Mouse (Mus musculus): ENCODE results near the gene Slco2a1. TPM values are rescaled to one million over a fixed set of nuclear protein-coding genes. Genes with fewer than 3 reads are reported as not detected.

Gene Slco2a1
- total and polyA plus RNA-seq, 3 experiments: 3.6 to 4.8 (median 4.7) TPM

GRCm38 (mm10) chr9:103109911-103110310 is 121.4 kb downstream of the Slco2a1 start:
- intact Hi-C loops (cut with DNase I): no loop called here
- DNase-seq: no peak
- Histone ChIP-seq H3K4me3 (no peak overlapping the region), H3K36me3 (ENCODE audit: control insufficient read depth, insufficient read depth, low read length) (no peaks in the 10 kb centered on the region), H3K4me1 (ENCODE audit: control insufficient read depth, insufficient read depth, low read length) (peaks cover 7% of the 10 kb centered on the region), H3K9ac (ENCODE audit: low read depth, low read length) (no peak overlapping the region), H3K27ac (no peak overlapping the region), H3K79me2 (replicated peaks; ENCODE audit: control insufficient read depth, insufficient read depth, low read length) (no peaks in the 10 kb centered on the region), H3K27me3 (ENCODE audit: control insufficient read depth, insufficient read depth, low read length) (no peaks in the 10 kb centered on the region; the same call in 1 of the 2 replicates)
- WGBS: 63% methylated on average over 2 of the region's 2 CpGs
- TF ChIP-seq POLR2A (IDR thresholded peaks at IDR 0.05; ENCODE audit: insufficient read depth, low read depth, low read length) (no peak), EP300 (IDR thresholded peaks at IDR 0.05; ENCODE audit: insufficient read depth, low read depth, low read length) (no peak), CTCF (IDR thresholded peaks at IDR 0.05) (no peak)

DNA sequence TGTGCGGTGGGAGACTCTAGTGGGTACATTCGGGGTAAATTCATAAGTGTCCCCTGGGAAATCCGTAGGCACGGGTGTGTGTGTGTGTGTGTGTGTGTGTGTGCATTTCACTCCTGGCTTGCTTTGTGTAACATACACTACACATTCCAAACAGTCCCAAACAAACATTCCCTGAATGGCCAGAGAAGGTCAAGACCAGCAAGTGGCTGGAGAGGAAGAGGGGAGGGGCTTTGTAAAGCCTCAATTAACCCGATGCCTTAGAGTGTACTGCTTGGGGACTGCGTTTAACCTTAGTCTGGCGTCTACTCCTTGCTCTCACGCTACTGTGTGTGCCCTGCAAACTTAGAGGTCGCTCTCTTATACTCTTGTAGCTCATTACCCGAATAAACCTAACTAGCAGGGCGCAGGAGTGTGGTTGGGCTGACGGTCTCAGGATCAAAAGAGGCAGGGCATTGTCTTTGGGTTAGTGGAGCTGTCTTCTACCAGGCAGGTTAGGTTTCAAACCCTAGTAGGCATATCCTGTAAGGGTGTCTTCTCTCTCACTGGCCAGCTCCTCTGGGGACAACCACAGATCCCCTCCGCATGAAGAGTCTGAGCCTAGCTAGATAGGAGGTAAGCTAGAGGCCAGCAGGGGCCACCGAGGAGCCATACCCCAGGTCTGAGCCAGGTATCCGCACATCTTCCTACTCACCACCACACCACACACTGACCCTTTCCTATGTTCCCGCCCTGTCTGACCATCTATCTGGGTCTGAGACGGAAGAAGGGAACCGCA is 122.4 kb downstream of the Slco2a1 start:
- no peak for DNase-seq
- TF ChIP-seq CTCF (IDR thresholded peaks at IDR 0.05): no peak
- no peak for TF ChIP-seq POLR2A (IDR thresholded peaks at IDR 0.05; ENCODE audit: insufficient read depth, low read depth, low read length)
- TF ChIP-seq EP300 (IDR thresholded peaks at IDR 0.05; ENCODE audit: insufficient read depth, low read depth, low read length): no peak
- Histone ChIP-seq H3K79me2 (replicated peaks; ENCODE audit: control insufficient read depth, insufficient read depth, low read length) (no peaks in the 10 kb centered on the region), H3K36me3 (ENCODE audit: control insufficient read depth, insufficient read depth, low read length) (no peaks in the 10 kb centered on the region), H3K27ac (no peak overlapping the region), H3K4me1 (ENCODE audit: control insufficient read depth, insufficient read depth, low read length) (peaks cover 7% of the 10 kb centered on the region), H3K4me3 (peak overlapping the region; percentile 50; the same call in 1 of the 2 replicates), H3K27me3 (ENCODE audit: control insufficient read depth, insufficient read depth, low read length) (no peaks in the 10 kb centered on the region; the same call in 1 of the 2 replicates), H3K9ac (ENCODE audit: low read depth, low read length) (peak overlapping the region; percentile 95)
- intact Hi-C loops (cut with DNase I): no loop called here
- WGBS: 22% methylated on average over 18 of the region's 18 CpGs

- peak; percentile 50 to 65 for DNase-seq
- under 1% methylated on average over 72 of the region's 81 CpGs for WGBS
Measured at GRCm38 (mm10) chr9:103111621-103112470, 123.3 kb downstream of the Slco2a1 start, which contains the start of gene Rab6b. Gene Rab6b (plus strand): TSS chr9:103111787.

GRCm38 (mm10) chr9:103112471-103113271 is 124.2 kb downstream of the Slco2a1 start:
- no peaks in the 10 kb centered on the region for H3K79me2 ChIP-seq (replicated peaks; ENCODE audit: control insufficient read depth, insufficient read depth, low read length)
- 8% methylated on average over 34 of the region's 35 CpGs for WGBS
- intact Hi-C loops (cut with DNase I): no loop called here
- peaks cover 7% of the 10 kb centered on the region for H3K4me1 ChIP-seq (ENCODE audit: control insufficient read depth, insufficient read depth, low read length)
- H3K9ac ChIP-seq (ENCODE audit: low read depth, low read length): peak overlapping the region; percentile 95
- H3K36me3 ChIP-seq (ENCODE audit: control insufficient read depth, insufficient read depth, low read length): no peaks in the 10 kb centered on the region
- DNase-seq: no peak
- no peaks in the 10 kb centered on the region; the same call in 1 of the 2 replicates for H3K27me3 ChIP-seq (ENCODE audit: control insufficient read depth, insufficient read depth, low read length)
- peak overlapping the region; percentile 50; the same call in 1 of the 2 replicates for H3K4me3 ChIP-seq
- no peak overlapping the region for H3K27ac ChIP-seq
- TF ChIP-seq POLR2A (IDR thresholded peaks at IDR 0.05; ENCODE audit: insufficient read depth, low read depth, low read length) (no peak), CTCF (IDR thresholded peaks at IDR 0.05) (no peak), EP300 (IDR thresholded peaks at IDR 0.05; ENCODE audit: insufficient read depth, low read depth, low read length) (no peak)

More at GRCm38 (mm10) chr9:103111621-103112470, 123.3 kb downstream of the Slco2a1 start, which contains the start of gene Rab6b:
- Histone ChIP-seq H3K27ac (no peak within 1 kb of the TSS), H3K36me3 (ENCODE audit: control insufficient read depth, insufficient read depth, low read length) (no peaks in the 10 kb centered on the region), H3K27me3 (ENCODE audit: control insufficient read depth, insufficient read depth, low read length) (no peaks in the 10 kb centered on the region; the same call in 1 of the 2 replicates), H3K4me1 (ENCODE audit: control insufficient read depth, insufficient read depth, low read length) (peaks cover 7% of the 10 kb centered on the region), H3K9ac (ENCODE audit: low read depth, low read length) (peak within 1 kb of the TSS; percentile 95), H3K4me3 (peak within 1 kb of the TSS; percentile 50), H3K79me2 (replicated peaks; ENCODE audit: control insufficient read depth, insufficient read depth, low read length) (no peaks in the 10 kb centered on the region)
- TF ChIP-seq POLR2A (IDR thresholded peaks at IDR 0.05; ENCODE audit: insufficient read depth, low read depth, low read length) (no peak), CTCF (IDR thresholded peaks at IDR 0.05) (no peak), EP300 (IDR thresholded peaks at IDR 0.05; ENCODE audit: insufficient read depth, low read depth, low read length) (no peak)
- intact Hi-C loops (cut with DNase I): no loop called here

GRCm38 (mm10) chr9:103113351-103113750 is 124.8 kb downstream of the Slco2a1 start:
- Histone ChIP-seq H3K79me2 (replicated peaks; ENCODE audit: control insufficient read depth, insufficient read depth, low read length) (no peaks in the 10 kb centered on the region), H3K4me3 (no peak overlapping the region), H3K4me1 (ENCODE audit: control insufficient read depth, insufficient read depth, low read length) (peaks cover 7% of the 10 kb centered on the region), H3K9ac (ENCODE audit: low read depth, low read length) (no peak overlapping the region), H3K27me3 (ENCODE audit: control insufficient read depth, insufficient read depth, low read length) (no peaks in the 10 kb centered on the region; the same call in 1 of the 2 replicates), H3K27ac (no peak overlapping the region), H3K36me3 (ENCODE audit: control insufficient read depth, insufficient read depth, low read length) (no peaks in the 10 kb centered on the region)
- intact Hi-C loops (cut with DNase I): no loop called here
- DNase-seq: no peak
- WGBS: 73% methylated on average over 10 of the region's 11 CpGs
- TF ChIP-seq EP300 (IDR thresholded peaks at IDR 0.05; ENCODE audit: insufficient read depth, low read depth, low read length) (no peak), POLR2A (IDR thresholded peaks at IDR 0.05; ENCODE audit: insufficient read depth, low read depth, low read length) (no peak)

Measured in heart, adult 2 months (tissue).